Mouse (Mus musculus): ENCODE results near the gene Arhgap21.

Arhgap21 gene

DNA sequence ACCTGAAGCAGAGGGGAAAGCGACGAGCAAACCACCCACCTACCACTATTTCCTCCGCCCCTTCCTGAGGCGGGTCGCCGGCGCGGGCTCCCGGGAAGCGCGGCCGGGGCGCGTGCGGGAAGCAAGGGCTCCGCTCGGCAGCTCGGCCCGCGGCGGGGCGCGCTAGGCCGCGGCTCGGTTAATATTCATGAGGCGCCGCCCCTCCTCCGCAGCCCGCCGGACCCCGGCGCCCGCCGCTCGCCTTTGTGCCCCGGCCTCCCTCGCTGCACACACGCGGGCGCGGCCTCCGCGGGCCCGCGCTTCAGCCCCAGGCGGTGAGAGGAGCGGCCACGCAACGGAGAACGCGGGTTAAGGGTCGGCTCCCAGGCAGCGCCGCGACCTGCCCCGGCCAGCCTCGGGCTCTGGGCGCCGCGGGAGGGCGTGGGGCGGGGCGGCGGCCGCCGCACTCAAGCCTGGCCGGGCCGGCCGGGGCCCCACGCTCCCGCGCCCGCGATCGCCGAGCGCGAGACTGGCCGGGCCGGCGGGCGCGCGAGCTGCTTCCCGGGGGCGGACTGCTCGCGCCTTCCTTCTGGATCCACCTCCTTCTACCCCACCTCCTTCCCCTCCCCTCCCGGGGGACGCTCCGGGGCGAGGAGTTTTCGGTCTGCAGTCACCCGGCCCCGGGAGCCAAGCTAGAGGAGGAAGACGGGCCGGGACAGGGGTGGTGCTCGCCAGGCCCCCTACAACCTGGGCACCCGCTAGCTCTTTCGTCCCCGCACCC lies at the start of gene Arhgap21:
Gene Arhgap21, minus strand, starts transcription at position 441 of the 760 bp plus-strand sequence.
- DNase-seq (ENCODE audit: low spot score) = peak; percentile 73

DNA sequence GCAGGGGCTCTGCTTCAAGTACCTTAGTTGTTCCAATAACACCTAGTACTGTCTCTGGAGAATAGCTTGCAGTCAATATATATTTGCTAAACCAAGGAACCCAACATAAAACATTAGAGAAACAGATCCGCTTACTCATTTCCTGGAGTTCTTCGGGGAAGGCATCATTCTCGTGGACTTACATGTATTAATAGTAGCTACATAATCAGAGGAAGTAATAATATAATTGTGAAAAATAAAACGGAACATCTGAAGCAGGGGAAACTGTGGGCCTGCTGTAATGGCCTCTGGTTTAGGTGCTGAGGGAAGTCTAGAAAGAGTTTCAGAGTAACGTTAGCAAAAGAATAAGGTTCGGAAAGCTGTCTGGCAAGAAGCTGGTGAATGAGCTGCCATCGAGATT lies 47.9 kb upstream of the Arhgap21 start:
- no peak for DNase-seq (ENCODE audit: low spot score)

DNA sequence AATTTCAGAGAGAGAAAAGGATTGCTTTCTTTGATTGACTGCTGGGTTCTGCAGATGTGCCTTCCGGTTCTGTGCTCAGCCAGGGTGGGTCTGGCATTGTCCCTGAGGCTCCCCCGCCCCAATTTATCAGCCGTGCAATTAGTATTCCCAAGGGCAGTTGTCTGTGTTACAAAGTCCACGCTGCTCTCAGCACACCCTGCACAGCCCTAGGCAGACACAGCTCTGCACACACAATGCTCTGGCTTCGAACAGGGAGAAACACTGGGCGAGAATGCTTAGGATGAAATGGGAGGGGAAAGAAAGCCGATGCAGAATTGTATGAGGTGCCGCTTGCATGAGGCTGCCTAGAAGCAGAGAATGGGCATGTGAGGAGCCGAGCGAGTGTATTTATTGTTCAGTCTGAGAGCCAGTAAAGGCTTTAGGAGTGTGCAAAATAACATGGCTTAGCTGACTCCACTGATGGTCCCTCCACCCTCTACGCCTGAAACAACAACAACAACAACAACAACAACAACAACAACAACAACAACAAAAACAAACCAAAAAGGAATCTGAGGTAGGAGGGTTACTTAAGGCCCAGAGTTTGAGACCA lies 42.2 kb upstream of the Arhgap21 start:
- DNase-seq (ENCODE audit: low spot score) = no peak

DNA sequence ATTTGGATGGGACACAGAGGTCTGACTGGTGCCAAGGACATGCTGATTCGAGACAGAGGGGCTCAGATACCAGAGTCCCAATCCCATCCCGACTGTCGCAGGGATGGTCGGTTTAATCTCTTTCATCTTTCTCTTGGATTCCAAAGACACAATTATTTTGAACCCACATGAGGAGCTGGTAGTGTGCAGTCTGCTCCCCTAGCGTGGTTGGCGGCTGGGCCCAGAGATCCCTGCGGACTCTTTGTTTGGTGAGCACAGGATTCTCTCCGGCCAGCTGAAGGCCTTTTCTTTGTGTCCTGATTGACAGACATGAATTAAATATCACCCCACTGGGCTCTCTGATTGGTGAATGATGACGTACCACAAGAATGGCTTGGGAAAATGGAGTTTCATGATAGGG lies 41.5 kb upstream of the Arhgap21 start:
- DNase-seq (ENCODE audit: low spot score) = no peak

DNA sequence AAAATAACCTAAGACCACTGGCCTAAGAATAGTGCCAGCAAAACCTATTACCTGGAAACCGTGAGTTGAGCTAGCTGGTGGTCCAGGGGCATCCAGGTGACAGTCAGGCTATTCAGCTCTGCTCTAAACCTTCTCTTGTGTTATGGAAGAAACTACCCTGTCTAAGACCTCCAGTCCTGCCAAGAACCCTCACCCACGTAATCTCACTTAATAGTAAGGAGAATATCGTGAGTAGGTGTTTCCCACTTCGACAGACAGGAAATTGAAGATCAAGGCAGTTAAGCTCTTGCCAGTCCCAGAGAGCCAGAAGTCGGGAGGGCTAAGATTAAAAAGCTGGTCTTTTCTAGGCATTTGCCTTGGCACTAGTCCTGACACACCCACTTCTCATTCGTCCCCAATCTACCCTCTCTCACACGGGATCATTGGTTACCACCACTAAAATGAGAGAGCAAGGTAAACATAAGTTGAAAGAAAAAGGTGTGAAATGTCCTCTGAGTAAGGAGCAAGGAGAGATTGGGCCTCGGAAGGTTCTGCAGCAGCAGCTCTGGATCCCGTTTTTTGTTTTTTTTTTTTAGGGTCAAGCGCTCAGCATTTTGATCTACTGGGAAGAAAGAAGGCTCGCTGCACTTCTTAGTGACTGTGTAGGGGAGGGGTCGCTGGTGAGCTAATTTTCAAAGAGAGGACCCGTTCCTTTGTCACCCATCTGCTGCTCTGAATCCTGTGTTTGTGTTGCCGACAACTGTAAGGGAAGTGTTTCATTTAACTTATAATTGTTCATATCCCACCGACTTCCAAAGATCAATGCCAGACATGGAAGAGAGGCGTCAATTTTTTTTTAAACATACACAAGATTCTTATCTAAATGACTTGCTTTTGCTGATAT lies 40.8 kb upstream of the Arhgap21 start:
- DNase-seq (ENCODE audit: low spot score) = no peak

DNA sequence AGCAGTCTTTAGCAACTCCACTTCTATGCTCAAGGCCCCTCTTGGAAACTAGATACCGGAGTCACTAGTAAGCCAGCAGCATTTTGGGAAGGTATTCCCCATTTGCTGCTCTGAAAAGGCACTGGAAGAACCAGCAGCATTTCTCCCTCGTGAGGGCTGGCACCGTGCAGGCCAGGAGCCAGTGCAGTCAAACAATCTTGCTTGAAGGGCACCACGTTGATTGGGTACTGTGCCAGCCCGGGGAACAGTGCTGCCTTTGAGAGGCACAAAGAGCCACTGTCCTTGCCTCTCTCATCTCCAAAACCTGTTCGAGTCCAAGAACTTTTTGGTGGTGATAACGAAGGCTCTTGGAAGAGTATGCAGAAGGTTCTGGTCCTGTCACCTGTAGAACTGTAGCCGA lies 33.9 kb upstream of the Arhgap21 start:
- no peak for DNase-seq (ENCODE audit: low spot score)

DNA sequence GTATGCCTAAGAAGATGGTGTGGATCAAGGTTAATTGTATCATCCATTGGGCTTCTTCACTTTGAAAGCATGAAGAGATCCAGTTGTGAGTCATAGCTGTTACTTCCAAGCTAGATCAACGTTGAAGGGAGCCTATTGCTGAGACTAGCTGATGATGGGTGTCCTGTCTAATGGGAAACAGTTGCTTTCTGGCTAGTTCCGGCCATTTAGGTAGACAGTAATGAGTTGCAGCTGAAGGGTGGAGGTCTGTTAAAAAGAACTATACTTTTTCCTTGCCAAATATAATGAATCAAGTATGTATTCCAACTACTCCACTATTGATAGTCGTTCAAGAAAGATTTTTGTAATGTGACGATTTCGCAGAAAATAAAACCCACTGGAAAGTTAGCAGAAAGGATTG lies 32.5 kb upstream of the Arhgap21 start:
- no peak for DNase-seq (ENCODE audit: low spot score)

DNA sequence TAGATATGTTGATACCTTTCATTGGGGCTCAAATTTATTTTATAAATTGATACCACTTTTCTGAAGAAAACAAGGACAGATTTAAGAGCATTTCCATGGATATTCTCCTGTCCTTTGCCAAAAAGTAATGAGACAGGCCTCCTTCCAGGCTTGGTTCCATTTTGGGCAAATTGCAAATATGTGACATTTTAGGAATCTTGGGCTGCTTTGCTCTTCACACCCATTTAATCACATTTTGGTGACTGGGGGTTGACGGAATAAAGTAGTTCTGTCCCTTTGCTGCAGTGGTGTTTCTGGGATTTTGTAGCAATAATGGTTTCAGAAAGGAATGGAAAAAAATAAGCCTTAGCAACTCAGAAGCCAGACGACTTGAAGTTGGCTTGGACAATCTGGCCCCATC lies 26.9 kb upstream of the Arhgap21 start:
- no peak for DNase-seq (ENCODE audit: low spot score)

DNA sequence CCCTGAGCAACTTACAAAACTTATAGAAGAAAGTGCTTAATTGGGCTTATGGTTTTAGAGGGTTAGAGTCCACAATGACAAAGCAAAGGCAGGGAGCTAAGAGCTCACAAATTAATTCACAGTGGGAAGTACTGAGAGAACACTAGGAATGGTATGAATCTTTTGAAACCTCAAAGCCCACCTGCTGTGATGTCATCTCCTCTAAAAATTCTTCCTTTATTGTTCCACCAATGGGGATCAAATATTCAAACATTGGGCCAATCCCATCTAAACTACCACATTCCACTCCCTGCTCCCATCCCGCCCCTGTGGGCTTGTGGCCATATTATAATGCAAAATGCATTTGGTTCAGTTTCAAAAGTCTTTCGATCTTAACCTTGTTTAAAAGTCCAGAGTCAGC lies 22.8 kb upstream of the Arhgap21 start:
- DNase-seq (ENCODE audit: low spot score) = no peak

DNA sequence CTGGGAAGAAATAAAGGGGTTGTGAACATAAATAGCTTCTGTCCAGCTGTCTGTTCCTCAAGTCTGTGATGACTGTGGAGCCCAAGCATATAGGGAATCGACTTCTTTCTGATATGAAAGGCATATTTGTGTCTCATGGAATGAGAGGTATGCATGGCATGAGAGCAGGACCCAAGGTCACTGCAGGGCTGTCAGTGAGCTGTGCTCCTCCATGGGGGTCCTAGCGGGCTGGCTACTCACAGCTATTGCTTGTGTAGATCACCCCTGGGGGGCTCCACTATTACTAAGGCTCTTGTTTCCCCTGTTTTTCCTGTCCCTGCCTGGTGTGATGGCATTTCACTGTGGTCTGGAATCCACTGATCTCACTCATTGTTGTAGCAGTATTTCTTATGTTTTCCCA lies 22.2 kb upstream of the Arhgap21 start:
- DNase-seq (ENCODE audit: low spot score) = no peak

DNA sequence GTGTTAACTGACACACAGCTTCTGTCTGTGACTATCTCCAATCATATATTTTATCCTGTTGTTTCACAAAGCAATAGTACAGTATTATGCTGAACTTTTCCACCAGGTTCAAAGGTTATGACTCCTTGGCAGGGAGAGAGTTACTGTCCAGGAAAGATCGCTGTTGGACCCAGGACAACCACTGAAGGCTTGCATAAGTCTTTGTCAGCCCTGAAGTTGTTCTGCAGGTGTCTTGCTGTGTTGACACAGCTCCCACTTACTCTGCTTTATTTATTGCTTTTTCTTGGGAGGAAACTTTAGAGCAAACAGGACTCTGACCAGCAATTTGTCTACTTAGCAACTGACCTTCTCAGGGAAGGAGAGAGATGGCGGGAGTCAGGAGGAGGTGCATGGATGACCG lies 21.4 kb upstream of the Arhgap21 start:
- DNase-seq (ENCODE audit: low spot score) = peak; percentile 12

DNA sequence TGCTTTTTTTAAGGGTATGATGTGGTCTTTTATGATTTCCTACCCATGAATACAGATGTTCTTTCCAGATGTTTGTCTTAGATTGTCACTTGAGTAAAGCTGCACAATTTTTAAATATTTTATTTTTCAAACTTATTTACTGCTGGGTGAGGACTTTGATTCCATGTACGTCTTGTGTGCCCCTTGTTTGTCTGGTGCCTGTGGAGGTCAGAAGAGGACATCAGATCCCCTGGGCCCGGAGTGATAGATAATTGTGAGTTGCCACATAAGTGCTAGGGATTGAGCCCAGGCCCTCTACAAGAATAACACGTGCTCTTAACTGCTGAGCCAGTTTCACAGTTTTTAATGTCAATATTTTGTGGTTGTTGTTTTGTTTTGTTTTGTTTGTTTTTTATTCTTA lies 19.1 kb upstream of the Arhgap21 start:
- no peak for DNase-seq (ENCODE audit: low spot score)

DNA sequence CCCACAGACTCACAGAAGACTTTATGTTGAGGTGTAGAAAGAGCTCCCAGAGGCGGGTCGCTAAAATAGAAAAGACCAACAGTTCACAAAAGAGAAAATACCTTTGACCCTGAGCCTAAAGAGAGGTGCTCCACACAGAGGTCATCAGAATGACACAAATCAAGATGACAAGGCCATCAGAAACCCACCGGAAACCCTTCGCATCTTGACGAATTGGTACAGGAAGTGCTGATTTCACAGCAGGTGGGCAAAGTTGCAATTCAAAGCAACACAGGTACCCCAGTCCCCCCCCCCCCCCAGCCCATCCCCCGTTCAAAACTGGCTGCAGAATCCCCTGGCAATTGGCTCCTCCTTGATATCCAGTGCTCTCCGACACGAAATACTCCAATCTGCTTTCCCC lies 10.0 kb upstream of the Arhgap21 start:
- DNase-seq (ENCODE audit: low spot score) = no peak

DNA sequence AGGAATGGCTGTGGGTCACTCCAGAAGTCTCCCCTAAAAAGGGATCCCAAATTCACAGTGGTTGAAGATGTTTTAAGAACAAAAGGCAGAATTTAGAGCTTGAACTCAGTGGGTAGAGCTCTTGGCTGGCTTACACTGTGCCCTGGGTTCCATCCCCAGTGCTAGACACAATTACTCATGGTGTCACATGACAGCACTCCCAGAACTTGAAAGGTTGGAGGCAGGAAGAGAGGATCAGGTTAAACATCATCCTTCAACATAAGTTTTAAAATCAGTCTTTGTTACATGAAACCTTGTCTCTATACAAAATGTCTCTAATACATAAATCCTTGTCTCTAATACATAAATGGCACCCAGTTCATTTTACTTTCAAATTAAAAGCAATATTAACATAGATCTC lies 8.4 kb upstream of the Arhgap21 start:
- no peak for DNase-seq (ENCODE audit: low spot score)

DNA sequence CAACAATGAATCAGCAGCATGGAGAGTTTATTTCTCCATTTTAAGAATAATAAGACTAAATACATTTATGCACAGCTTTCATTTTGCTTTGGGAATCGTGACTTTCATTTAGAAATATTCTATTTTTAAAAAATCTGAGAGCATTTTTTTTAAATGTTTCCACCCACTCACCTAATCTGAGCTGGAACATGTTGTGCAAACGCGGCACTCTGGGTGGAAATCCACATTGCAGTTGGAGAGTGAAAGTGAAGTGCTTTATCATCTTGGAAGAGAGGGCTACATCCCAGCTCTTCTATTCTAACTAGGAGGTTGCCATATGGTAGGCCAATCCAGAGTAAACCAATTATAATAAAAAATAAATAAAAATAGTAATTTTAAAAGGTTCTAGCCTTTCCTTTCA lies 4.8 kb upstream of the Arhgap21 start:
- no peak for DNase-seq (ENCODE audit: low spot score)

DNA sequence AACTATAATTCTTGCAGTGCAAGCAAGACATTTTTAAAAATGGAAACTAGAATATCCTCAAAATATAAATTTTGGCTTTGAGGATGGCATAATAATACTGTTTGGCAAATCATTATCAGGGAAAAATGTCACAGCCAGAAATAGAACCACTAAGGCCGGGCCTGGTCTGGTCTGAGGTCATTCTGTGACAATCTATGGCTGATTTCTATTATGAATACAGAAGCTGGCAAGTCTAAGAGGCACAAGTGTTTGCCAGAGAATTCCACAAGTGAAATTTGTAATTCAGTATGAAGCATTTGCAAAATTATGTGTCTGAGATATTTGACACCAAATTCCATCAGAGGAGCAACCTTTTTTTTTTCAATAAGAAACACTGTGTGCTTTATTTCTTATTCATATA lies 3.5 kb upstream of the Arhgap21 start:
- peak; percentile 62 for DNase-seq (ENCODE audit: low spot score)

DNA sequence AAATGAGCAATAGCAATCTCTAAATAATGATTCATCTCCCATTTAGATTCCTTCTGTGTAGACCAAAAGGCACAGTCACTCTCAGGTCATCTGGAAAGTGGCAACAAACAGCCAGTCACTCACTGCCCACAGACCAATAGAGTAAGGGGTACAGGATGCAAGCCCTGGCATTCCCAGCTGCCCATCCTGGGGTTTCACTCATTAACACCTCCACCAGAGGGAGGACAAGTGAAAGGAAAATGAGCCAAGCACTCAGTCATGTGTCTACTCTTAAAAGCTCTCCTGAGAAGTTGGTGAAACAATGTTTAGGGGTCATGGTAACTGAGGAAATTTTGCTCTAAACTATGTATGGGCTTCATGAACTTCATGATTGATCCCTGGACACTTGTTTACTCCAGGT lies 2.9 kb upstream of the Arhgap21 start:
- DNase-seq (ENCODE audit: low spot score) = peak; percentile 43

DNA sequence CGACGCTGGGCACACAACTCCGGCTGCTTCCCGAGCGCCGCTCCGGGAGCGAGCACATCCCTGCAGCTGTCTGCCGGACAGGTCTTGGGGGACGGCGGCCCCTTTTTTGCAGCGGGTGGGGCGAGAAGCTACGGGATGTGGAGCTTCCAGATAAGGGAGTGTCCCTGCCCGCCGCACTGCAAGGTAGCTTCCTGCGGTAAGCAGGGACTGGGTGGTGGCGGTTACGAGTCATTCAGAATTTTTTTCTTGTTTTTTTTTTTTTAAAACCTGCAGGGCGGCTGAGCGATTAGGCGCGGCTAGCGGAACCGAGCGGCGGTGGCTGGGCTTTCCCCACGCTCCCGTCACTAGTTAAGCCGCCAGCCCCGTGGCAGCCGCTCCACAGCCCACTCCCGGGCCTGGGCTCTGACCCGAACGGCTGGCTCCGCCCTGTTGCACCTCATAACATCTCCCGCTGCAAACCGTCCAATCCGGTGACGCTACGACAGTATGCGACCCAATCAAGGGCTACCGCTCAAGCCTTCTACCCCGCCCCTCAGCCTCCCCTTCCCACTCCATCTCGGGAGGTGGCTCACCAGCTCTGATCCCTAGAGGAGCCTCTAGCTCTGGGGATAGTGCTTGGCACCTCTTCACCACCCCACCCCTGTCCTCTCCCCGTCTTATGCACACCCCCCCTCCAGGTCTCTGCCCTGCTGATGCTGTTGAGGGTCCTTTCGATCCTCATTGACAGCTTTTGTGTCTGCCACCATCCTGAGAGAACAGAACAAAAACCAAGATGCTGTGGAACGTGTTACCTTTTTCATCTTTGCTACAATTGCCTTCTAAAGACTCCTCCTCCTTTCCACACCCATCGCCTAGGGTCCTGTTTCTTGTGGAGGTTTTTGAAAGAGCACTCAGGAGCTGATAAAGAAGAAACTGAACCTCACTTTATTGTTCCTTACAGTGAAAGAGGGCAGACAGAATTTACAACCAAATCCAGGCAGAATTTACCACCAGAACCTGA lies 820 bp upstream of the Arhgap21 start:
- DNase-seq (ENCODE audit: low spot score) = peak; percentile 90

DNA sequence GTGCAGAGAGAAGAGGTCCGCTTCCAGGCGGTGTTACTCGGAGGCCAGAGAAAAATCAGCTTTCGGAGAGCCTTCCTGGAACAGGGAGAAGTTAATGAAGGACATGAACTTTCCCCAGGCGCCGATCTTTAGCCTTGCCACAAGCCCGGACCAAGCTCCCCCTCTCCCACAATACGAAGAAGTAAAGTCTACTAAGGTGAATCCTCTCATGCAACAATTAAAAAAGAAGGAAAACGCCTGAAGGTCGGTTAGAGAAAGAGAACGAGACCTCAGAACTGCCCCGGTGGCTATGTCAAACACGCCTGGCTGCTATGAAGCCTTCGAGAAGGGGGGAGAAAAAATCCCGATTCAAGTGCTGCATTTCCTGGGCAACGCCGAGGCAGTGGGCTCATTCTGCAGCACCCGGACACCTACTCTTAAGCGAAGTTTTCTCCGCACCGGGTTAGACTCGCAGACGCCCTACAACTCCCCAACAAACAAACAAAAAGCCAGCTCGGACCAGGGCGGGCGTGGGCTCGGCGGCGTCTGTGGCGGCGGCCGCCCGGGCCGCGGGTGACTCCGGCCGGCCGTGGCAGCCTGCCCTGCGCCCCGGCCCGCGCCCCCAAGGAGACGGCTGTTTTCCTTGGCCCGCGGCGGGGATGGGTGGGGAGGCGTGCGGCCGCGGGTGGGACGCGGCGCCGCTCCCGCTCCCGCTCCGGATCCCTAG lies 882 bp downstream of the Arhgap21 start:
- peak; percentile 47 for DNase-seq (ENCODE audit: low spot score)

DNA sequence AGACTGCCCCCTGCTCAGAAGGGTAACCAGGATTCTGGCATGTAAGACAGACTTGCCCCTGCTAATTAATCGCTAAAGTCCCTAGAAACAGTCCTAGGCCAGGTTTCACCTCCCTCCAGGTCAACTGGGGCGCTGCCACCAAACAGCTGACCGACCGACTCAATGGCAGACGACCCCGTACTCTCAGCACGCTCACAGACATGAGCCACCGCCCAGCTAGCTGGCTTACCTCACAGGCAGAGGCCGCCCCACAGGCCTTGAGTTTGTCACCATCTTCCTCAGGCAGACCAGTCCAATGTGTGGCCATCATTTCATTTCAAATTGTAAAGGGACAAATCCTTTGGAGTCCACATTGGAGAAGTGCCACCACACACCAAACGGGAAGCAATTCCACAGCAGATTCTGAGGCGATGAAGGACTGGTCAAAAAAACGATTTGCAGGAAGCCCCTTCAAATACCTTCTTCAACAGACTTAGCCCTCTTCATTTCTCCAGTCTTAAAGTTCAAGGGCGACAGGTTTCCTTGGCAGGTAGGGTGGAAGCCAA lies 1.5 kb downstream of the Arhgap21 start:
- peak; percentile 30 for DNase-seq (ENCODE audit: low spot score)
